Mouse (Mus musculus): ENCODE data around the gene Gm45021.
"Not testable (repeated sequence)": the region's sequence is repeated elsewhere in the genome, so short reads cannot be mapped to it uniquely, and the experiment has no call there.

Gene Gm45021

GRCm38 (mm10) chr6:48613464-48613863 lies 24.1 kb downstream of the Gm45021 start:
- DNase-seq (ENCODE audit: low read depth, low spot score) = no peak

DNA sequence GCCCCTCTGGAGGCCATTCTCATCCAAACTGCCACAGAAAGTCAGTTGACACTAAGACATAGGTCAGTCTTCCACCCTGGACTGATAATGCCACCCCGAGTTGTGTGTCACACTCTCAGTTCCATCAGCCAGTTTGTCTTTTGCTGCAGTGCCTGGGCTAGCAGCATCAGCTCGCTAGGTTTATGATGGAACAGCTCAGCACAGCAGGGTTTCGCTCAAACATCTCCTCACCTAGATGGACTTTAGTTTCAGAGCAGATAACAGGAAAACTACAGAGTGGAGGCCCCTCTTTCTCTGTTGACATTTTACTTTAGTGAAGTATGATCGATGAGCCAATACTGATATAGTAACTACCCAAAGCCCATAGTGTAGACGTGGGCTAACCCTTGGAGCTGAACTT lies 25.3 kb downstream of the Gm45021 start:
- no peak for DNase-seq (ENCODE audit: low read depth, low spot score)

DNA sequence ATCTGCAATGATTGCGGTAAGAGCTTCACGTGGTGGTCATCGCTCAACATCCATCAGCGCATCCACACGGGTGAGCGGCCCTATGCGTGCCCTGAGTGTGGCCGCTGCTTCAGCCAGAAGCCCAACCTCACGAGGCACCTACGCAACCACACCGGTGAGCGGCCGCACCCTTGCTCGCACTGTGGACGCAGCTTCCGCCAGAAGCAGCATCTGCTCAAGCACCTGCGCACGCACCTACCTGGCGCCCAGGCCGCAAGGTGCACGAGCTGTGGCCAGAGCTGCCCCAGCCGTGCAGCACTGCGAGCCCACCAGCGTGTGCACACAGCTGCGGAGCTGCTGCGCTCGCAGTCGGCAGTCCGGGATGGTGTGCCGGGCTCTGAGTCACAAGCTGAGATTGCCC lies 30.6 kb downstream of the Gm45021 start:
- DNase-seq (ENCODE audit: low read depth, low spot score) = no peak

- DNase-seq (ENCODE audit: low read depth, low spot score) = not testable (repeated sequence)
These were observed 32.9 kb downstream of the Gm45021 start for GRCm38 (mm10) chr6:48622186-48622843.

- DNase-seq (ENCODE audit: low read depth, low spot score) = no peak
These were observed 34.0 kb downstream of the Gm45021 start for GRCm38 (mm10) chr6:48623460-48623859.

DNA sequence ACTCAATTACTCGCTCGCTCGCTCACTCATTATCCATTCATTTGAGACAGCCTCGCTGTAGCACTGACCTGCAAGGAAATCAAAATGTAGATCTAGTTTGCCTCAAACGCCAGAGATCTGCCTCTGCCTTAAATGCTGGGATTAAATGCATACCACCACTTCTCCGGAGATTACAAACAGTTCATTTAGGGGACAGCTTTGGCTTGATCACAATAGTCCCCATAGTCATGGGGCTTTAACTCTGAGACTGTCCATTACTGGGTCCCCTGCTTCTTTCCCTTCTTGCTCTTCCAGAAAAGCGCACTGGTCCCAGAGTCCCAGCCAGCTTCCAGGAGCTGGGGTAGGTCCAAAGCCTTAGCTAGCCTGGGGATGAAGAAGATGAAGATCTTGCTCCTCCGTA lies 37.1 kb downstream of the Gm45021 start, which contains the start of gene AI854703:
Gene AI854703 (plus strand): TSS at position 301 of the 400 bp plus-strand sequence.
- no peak for DNase-seq (ENCODE audit: low read depth, low spot score)

DNA sequence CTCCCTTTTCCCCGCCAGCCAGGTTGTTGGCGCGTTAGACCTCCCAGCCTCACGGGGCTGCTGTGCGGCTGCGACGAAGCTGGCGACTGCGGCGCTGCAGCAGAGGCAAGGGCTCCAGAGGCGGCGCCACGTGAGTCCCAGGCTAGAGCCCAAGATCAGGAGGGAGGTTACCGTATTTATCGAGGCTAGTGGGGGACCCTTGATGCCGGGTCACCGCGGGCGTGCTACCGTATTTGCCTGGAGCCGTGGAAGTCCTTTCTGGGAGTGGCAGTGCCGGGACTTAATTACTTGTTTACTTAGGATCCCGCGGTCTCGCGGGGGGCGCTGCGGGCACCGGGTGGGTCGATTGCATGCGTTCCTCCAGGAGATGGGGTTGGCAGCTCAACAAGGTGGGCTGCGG lies 37.6 kb downstream of the Gm45021 start:
- DNase-seq (ENCODE audit: low read depth, low spot score) = no peak

GRCm38 (mm10) chr6:48627511-48627924 lies 38.1 kb downstream of the Gm45021 start:
- DNase-seq (ENCODE audit: low read depth, low spot score) = no peak

DNA sequence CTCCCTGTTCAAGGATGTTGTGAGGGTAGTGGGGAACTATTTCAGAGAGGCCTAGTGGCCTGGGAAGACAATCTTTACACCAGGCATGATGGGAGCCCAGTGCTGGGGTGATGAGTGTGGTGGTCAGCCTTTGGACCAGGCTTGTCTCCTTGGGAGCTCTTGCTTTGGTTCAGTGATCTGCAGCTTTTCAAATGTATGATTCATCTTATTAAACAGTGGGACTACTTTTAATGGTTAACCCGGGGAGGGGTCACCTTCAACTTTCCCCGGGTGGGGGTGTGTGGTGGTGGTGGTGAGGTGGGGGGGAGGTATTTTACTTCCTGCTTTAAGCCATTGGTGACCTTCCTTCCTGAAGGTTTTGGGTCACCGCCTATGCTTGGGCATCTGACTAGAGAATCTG lies 39.0 kb downstream of the Gm45021 start:
- no peak for DNase-seq (ENCODE audit: low read depth, low spot score)

DNA sequence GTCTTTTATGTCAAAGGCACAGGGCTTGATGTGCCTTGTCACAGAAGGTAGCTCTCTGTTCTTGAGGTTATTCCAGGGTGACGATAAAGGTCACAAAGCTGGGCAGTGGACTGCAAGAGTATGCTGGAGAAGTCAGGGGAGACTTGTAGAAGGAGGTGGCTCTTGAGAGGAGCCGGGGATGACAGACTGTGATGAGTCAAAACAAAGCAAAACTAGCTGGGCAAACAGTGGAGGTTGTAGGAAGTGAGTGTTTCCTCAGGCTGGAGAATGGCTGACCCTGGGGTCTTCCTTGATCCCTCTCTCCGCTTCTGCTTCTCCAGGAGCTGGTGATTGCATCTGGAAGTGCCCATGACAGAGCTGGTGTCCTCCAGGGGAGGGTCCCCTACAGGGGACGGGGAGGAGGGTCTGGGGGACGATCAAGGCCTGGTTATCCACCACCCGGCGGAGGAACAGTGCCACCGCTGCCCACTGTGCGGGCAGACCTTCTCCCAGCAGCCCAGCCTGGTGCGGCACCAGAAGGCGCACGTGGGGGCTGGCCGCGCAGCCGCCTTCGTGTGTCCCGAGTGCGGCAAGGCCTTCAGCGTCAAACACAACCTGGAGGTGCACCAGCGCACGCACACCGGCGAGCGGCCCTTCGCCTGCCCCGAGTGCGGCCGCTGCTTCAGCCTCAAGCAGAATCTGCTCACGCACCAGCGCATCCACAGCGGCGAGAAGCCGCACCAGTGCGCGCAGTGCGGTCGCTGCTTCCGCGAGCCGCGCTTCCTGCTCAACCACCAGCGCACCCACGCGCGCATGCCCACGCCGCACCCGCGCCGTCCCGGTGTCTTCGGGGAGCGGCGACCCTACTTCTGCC lies 39.6 kb downstream of the Gm45021 start:
- no peak for DNase-seq (ENCODE audit: low read depth, low spot score)

DNA sequence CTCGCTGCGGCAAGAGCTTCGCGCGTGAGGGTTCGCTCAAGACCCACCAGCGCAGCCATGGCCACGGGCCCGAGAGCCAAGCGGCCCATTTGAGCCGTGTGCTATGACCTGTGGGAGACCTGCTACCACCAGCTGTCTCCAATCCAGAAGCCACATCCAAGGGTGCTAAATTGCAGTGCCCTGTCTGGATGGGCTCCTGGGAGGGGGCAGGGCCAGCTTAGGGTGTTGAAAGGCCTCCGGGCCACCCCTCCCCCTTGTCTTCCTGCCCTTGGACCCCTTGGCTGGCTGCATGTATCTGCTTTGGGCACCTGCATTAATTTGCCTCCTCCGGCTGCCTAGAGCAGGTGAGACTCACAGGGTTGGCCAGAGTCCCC lies 40.2 kb downstream of the Gm45021 start:
- no peak for DNase-seq (ENCODE audit: low read depth, low spot score)

- no peak for DNase-seq (ENCODE audit: low read depth, low spot score)
These were observed 41.4 kb downstream of the Gm45021 start for GRCm38 (mm10) chr6:48630831-48631230.

DNA sequence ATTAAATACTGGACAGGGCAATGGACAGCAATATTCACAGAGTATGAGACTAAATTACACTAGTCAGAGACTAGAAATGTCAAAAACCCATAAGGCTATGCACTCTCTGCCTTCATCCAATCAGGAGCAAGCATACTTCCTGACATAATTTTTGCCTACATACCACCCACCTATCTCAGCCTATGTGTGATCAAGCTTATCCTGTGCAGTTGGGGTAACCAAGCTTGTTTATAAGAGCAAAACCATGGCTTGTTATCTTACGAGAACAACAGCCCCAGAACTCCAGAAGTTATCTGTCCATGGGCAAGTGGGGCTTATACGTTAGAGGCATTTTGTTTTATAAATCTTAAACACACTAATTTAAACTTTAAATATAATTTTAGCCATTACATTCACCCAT lies 45.7 kb downstream of the Gm45021 start:
- no peak for DNase-seq (ENCODE audit: low read depth, low spot score)

- DNase-seq (ENCODE audit: low read depth, low spot score) = no peak
These were observed 47.1 kb downstream of the Gm45021 start for GRCm38 (mm10) chr6:48636515-48636914.

DNA sequence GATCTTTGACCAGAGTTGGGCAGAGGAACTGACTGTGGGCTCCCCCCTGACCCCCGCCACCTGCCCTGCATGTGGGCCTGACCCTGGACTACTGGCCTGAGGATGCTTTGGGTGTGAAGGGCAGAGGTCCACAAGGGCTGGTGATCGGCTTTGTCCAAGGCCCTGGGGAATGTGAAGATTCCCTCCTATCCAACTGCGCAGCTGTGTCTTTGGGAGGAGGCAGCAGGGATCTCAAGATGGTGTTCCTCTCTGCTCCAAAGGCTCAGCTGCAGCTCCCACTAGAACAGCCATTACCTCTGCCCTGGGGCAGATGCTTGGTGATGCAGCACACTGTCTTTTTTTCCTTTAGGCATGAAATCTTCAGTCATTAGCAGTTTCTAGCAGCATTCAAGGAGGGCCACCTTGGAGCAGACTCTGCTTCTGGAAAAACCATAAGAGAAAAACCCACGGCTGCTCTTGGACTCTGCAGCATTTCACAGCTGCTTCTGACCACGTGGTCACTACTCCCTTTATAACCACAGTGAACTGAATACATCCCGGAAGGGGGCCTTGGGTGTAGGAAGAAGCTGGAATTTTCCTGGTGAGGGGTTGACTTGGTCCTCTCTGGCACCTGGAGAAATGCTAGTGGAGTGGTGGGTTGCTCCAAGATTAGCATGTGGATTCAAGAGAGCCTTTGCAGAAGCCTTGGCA lies 48.5 kb downstream of the Gm45021 start:
- no peak for DNase-seq (ENCODE audit: low read depth, low spot score)

DNA sequence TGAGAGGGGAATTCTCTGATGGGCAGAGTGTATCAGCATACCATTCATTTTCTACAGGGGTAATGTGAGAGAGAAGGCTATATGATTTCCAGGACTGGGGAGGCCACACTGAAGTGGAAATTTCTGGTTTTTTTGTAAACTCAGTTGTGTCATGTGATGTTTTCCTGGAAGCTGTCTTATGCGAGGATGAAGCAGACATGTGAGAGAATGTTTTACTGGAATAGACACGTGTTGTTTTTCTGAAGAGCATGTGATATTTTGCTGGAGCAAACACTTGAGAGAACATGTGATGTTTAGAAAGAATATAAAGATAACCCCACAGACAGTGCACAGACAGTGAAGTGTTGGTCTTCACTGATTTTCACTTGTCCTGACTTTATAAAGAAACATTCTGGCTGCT lies 49.1 kb downstream of the Gm45021 start:
- DNase-seq (ENCODE audit: low read depth, low spot score) = no peak

DNA sequence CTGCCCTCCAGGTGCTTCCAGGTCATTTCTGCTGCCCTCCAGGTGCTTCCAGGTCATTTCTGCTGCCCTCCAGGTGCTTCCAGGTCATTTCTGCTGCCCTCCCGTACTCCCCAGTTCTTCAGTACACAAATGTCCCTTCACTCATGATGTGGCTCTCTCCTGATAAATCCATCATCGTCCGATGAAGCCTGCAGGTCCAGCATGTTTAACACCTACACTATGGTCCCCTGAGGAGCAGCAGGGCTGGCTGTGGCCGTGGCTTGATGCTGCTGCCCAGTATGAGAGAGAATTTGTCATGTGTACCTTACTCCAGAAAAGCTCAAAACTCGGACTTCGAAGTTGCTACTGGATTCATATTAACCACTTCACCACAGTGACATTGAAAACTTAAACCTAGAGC lies 52.0 kb downstream of the Gm45021 start:
- DNase-seq (ENCODE audit: low read depth, low spot score) = no peak

DNA sequence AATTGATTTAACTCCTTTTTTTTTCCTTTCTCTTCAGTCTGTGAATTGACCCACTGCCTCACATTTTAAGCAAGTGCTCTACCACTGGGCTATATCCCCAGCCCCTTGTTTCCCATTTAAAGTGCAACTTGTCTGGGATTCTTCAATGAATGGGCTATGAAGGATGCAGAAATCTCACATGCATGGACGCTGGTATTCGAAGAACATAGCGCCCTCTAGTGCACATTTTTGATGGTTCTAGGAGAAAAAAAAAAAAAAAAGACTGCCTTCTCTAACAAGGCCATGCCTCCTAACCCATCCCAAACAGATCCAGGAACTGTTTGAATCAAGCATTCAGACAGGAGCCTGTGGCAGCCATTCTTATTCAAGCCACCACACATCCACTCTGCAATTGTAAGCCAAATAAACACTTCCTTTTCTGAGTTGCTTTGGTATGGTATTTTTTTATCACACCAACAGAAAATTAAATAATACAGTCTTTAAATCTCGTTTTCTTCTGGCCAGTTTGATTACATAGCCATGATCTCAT lies 53.4 kb downstream of the Gm45021 start:
- peak; percentile 40 for DNase-seq (ENCODE audit: low read depth, low spot score)

GRCm38 (mm10) chr6:48645660-48646308 lies 56.4 kb downstream of the Gm45021 start:
- DNase-seq (ENCODE audit: low read depth, low spot score) = peak; percentile 37

DNA sequence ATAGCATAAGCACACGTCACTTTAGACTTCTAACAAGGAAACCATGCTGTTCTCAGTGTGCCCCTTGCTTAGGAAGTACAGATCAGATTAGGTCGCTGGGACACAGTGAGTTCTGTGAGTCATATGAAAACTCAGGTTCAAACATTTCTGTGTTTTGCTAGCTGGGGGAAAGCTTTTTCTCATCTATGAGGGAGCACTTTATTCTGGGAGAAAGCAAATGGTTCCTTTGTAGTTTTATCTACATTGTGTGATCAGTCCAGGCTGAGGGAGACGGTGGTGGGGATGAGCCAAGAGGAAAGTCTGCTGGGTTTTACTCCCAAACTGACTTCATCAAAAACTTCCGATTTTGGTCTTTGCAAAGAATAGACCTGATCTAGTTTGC lies 56.9 kb downstream of the Gm45021 start:
- DNase-seq (ENCODE audit: low read depth, low spot score) = no peak

DNA sequence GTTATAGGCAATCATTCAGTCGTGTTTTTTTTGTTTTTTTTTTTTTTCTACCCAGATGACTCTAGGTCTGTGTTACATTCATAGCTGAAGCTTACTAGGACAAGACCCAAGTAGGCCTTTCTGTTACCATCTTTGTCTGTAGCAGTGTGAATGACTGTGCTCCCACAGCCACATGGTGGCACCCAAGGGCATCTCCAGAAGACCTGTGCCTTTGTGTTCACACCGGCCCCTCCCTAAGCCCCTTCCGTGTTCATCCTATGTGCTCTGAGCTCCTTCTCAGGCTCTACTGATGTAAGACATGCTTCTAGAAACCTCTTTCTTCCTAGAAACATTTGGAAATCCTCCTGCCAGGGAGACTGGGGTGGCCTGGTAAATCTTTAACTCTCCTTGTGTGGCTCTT lies 57.6 kb downstream of the Gm45021 start, which contains the start of gene Gimap8:
Gene Gimap8 (plus strand): TSS at position 240 of the 400 bp plus-strand sequence.
- DNase-seq (ENCODE audit: low read depth, low spot score) = no peak

- DNase-seq (ENCODE audit: low read depth, low spot score) = no peak
These were observed 58.2 kb downstream of the Gm45021 start for GRCm38 (mm10) chr6:48647611-48648010.

All from retina, adult 2 months (tissue).